Mouse (Mus musculus) forelimb bud, embryonic 11.5 days (tissue): ENCODE measurements around the gene Fuk.
A peak's percentile ranks its signal among the peaks of the same experiment; 100 is the strongest.
"Not testable (repeated sequence)": the region's sequence is repeated elsewhere in the genome, so short reads cannot be mapped to it uniquely, and the experiment has no call there.

ENCODE experiments used
- DNase-seq: peaks from one replicate; pipeline ENCODE4 v3.0.0-alpha.2; 2012; ENCODE audit warnings: low read depth, low spot score

The Fuk gene

DNA sequence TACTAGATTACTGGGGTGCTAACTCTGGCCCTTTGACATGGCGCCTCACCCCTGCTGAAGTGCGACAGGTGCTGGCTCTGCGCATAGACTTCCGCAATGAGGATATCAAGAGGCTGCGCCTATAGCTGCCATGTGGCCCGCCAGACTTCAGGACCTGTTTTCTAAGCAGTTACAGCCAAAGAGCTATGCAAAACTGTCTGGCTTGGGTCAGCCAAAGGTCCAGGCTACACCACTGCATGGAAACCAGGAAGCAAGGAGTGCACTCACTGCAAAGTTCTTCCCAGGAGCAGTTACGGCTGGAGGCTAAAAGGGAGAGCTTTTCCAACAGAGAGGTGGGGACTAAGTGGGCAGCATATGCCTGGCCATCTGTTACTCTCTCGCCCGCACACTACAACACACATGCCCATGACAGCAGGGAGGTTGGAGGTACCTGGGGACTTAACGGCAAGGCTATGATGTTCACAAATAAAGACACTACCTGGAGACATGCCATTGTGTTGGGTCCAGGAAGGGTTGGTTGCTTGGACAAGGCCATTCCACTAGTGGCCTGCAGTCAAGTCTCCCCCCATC, 20.5 kb downstream of the Fuk start:
- no peak for DNase-seq

DNA sequence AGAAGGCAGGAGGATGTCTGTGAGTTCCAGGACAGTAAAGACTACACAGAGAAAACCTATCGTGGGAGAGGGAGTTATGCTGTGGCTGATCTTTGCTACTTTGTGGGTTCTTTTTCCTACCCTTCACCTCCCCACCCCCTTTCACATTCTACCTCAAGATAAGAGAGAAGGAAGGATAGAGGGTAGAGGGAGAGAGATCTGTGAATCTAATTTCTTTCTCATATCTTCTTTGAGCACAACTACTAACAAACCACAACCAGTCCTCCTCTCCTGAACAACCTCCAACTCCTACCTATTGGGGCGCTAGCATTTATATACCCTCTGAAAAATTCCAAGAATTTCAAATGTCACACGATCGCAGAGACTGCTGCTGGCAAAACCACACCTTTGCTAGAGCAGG, 24.4 kb downstream of the Fuk start:
- no peak for DNase-seq

DNA sequence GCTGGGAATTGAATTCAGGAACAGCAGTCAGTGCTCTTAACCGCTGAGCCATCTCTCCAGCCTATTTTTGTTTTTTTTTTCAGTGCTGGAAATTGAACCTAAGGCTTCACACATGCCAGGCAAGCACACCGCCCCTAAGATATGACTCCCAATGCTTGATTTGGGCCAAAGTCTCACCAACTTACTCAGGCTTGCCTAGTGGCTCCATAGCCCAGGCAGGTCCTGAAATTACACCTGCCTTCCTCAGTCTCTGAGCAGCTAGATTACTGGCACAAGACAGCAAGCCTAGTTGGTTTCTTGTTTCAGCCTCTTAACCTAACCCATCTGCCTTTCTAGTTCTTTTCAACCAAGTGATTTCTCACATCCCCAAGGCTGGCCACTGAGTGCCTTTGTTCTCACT, 31.8 kb downstream of the Fuk start:
- DNase-seq = no peak

DNA sequence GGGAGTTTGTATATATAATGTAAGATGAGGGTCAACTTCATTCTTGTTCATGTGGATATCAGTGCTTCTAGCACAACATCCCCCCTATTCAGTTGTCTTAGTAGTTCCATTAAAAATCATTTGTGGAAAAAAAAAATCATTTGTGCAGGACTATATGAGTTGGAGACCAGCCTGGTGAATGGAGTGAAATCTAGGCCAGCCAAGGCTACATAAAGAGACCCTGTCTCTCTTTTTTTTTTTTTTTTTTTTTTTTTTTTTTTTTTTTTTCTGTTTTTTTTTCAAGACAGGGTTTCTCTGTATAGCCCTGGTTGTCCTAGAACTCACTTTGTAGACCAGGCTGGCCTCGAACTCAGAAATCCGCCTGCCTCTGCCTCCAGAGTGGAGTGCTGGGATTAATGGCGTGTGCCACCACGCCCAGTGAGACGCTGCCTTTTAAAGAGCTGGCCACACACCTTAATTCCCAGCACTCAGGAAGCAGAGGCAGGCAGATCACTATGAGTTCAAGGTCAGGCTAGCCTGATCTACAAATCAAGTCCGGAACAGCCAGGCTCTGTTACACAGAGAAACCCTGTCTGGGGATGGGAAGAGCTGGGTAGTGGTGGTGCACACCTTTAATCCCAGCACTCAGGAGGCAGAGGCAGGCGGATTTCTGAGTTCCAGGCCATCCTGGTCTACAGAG, 40.8 kb downstream of the Fuk start:
- not testable (repeated sequence) for DNase-seq

DNA sequence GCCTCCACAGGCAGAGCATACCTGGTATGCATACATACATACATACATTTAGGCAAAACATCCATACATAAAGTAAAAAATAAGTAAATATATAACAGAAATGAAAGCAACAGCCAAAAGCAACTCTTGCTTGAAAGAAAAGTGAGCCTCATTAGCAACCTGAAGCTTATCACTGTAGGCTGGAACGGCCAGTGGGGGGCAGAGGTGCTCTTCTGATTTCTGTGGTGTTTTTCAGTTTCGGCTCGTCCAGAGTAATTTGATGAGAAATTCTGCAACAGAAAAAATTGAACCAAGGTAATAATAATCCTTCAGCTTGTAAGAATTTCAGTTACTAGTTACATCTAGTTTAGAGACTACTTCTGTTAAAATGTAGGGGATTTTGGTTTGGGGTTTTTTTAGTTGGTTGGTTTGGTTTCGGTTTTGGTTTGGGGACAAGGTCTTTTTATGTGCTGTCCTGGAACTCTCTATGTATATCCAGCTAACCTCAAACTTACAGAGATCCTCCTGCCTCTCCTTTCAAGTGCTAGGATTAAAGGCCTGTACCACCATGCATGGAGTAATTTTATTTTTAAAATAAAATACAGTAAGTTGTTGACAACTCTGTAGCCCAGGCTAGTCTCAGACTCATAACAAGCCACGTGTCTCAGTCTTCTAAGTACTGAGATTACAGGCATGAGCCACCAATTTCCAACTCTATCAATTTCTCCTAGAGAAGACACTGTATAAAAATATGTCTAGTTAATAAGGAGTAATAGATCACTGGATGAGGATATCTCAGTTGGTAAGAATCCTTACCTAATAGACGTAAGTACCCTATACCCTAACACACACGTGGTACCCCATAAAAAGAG, 42.4 kb downstream of the Fuk start:
- no peak for DNase-seq

DNA sequence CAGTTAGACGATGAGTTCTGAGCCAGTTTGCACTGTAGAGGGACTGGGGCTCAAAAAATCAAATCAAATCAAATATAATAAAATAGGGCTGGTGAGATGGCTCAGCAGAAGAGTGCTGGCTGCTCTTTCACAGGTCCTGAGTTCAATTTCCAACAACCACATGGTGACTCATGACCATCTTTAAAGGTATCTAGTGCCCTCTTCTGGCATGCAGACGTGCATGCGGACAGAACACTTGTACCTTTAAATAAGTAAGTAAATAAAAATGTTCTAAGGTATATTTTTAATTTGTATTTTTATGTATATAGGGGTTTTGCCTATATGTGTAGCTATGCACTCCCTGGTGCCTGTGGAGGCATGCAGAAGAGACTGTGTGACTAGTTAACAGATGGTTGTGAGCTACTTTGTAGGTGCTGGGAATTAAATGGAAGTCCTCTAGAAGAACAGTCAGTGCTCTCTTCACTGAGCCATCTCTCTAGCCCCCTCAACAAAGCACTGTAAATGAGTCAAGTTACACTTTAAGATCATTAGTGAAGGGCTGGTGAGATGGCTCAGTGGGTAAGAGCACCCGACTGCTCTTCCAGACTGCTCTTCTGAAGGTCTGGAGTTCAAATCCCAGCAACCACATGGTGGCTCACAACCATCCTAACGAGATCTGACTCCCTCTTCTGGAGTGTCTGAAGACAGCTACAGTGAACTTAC, 45.4 kb downstream of the Fuk start:
- DNase-seq = no peak

DNA sequence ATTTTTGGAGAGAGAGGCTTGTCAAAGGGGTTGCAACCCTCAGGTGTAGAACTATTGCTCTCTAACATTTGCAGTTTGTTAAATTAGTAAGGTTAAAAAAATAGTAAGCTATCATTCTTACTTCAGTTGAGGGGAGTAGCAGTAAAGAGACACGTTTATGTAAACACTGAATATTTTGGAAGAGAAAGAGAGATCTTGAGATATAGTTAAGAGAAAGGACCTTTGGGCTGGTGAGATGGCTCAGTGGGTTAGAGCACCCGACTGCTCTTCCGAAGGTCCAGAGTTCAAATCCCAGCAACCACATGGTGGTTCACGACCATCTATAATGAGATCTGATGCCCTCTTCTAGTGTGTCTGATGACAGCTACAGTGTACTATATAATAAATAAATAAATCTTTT, 46.2 kb downstream of the Fuk start:
- not testable (repeated sequence) for DNase-seq

DNA sequence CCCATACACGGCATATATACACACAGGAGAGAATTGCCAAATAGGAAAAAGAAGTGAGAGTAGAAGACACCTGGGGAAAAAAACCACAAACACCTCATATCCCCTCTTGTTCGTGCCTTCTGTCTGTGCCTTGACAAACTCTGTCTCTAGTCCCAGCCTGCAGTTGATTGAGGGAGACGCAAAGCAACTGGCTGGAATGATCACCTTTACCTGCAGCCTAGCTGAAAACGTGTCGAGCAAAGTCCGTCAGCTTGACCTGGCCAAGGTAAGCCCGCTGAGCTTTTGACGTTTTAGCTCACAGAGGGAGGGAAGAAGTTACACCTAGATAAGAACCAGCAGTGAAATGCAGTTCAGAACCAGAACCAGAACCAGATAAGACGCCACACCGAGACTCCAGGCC, 51.1 kb downstream of the Fuk start:
- no peak for DNase-seq

DNA sequence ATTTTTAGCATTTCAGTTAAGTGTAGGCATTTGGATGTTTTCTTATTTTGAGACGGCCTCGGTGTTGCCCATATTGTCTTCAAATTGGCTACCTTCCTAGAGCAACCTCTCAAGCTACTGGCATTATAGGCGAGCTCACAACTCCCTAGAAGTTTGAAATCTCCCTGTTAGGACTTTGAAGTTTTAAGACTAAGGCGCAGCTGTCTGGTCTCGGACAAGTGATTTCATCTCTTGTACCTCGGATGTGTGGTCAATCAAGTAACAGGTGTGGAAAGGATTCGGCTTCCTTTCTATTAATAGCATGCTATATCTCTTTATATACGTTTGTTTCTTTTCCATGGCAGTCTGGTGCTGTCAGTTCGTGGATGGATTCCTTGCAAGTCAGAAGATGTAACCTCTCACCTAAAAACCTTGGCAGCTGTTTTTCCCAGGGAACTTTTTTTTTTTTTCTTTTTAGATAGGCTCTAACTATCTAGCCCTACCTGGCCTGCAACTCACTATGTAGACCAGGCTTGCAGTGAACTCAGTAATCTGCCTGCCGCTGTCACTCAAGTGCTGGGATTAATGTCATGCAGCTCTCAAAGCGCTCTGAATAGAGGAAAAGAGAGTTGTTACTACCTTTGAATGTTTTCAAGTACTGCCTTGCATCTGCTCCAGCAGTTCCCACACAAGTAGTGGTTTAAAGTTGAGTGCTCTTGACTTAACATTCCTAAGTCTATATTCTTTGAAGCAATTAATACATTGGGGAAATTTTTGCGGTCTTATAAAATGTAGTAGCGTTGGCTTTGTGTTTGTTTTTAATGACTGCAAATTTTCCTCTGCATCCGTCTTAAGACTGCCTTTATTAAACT, 54.4 kb downstream of the Fuk start:
- DNase-seq = no peak

DNA sequence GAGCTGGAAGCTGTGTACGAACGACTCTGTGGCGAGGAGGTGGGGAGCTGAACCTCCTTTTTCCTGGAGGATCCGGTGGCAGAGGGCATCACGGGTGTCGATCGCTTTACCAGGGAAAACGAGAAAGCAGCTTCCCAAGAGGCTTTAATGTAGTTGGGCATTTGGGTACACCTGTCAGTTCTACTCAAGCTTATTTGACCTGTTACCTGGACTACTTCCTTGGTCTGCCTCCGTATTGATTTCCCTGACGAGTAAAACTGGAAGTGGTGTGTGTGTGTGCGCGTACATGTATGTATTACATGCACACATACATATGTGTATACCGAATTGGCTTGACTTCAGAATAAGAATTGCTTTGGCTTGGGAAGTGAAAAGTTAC, 55.1 kb downstream of the Fuk start:
- DNase-seq = no peak

DNA sequence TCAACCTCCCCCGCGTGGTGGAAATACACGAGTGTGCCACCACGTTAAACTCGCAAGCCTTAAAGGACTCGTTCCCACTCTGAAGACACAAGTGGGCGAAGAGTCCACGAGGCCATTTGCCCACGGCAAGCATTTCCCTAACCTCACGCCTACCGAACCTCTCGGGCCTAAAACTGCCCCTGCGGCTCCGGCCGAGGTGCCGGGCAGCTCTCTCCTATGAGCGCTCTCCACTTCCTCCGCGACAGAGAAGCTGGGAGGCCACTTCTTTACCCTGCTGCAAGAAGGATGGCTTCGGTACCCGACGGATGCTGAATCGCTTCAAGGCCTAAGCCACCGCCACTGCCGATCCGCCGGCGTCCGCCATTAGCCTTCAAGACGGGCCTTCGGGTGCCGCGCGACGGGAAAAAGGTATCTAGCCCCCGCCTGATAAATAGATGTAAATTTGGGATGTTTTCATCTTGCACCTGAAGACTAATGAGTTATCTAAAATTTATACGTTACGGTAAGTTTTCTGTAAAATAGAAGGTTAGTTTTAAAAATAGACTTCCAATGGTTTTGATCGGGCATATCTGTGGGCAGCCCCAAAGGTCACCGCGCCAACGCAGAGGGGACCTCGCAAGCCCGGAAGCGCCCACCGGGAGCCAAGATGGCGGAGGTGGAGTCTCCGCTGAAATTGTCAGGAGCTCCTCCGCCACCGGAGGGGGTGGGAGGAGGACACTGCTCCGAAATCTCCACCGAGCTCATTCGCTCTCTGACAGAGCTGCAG, 55.7 kb downstream of the Fuk start, which contains the start of the genes Cog4 and Sf3b3:
Gene Cog4 (plus strand): TSS at position 196 of the 766 bp plus-strand sequence.
Gene Sf3b3 (minus strand): TSS at position 383 of the 766 bp plus-strand sequence.
- peak; percentile 89 for DNase-seq

DNA sequence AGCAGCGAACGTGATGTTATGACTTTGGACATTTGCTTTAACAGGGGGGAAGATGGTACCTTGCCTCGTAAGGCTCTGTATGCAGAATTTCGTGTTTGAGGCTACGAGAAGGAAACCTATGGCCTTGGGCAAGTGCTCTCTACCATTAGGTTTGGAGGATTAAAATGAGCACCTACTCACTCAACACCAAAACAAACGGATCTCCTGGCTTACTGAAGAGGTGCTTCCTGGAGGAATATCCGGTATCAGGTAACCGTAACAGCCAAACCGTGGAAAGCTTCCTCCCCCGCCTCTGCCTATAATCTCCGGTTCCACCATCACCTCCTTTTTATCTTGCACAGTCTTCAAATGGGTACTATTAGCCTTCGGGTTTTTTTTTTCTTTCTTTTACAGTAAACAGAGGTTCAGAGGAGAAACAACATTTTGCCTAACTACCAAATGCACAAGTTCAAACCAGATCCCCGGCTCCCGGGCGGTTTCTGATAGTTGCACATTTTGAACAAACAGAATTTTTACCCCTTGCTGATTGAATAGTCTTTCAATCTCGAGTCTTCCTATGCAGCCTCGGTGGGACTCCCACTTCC, 56.4 kb downstream of the Fuk start:
- DNase-seq = peak; percentile 11

DNA sequence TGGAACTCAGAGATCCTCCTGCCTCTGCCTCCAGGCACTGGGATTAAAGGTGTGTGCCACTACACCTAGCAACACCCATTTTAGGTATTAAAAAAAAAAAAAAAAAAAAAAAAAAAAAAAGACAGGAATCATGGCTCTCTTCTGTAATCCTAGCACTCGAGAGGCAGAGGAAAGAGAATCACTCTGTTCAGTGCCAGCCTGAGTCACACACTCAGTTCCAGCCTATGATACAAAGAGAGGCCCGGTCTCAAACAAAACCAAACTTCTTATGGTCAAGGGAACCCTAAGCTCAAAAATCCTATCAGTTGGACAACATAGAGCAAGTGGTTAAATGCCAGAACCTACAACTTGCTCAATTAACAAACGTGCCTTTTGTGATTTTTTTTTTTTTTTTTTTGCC, 57.3 kb downstream of the Fuk start:
- DNase-seq = no peak

DNA sequence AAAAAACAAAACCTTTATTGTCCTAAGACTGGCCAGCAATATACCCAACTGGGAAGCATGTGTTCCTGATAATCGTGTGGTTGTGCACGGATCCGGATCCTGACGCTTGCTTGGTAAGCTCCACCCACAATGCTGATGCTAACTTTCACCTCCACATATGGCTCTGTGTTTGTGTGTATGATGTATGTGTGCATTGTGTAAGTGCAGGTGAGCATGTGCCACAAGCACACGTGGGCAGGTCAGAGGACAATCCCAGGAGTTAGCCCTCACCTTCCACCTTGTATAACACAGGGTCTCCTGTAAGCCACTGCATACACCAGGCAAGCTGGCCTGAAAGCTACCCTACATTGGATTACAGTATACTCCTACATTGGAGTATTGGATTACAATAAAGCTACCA, 59.1 kb downstream of the Fuk start:
- no peak for DNase-seq

DNA sequence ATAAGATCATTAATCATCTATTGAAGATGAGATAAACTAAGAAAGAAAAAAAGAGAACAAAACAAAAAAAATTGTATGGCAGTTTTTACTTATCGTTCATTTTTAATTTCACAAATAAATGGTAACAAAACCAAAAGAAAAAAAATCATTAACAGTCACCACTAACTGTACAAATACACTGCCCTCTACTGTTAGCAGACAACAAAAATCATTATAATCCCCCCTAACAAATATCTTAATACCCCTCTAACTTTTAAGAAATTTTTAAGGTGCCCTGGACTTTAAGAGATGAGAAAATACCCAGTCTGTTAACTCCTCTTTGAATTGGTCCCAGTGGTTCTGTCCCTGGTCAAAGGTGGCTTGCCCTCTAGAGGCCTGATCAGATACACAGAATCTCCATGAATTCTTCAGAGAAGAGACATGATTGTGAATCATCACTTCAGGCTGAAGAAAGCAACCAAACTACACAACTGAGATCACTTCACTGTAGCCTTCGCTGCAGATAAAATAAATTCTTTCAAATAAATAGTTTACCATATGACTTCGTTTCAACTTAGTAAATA, 60.2 kb downstream of the Fuk start:
- no peak for DNase-seq
